Mouse (Mus musculus) C2C12 (cell line): Measurements from ENCODE around the gene Tnip3. TPM values are rescaled to one million over a fixed set of nuclear protein-coding genes. Genes with fewer than 3 reads are reported as not detected.

Experiments
- H3K27me3 ChIP-seq: one replicate; pipeline ENCODE4 v1.6.1; 2011; ENCODE audit not compliant: control insufficient read depth, insufficient read depth, insufficient read length
- H3K36me3 ChIP-seq: one replicate; pipeline ENCODE4 v1.6.1; 2011; ENCODE audit not compliant: control insufficient read depth, insufficient read depth
- H3K4me3 ChIP-seq: one replicate; pipeline ENCODE4 v1.5.1; 2011; ENCODE audit warnings: mild to moderate bottlenecking, control low read depth; ENCODE audit not compliant: poor library complexity, insufficient read depth, severe bottlenecking
- H3K79me2 ChIP-seq: one replicate; pipeline ENCODE4 v1.6.1; 2011; ENCODE audit not compliant: control insufficient read depth, insufficient read depth
- H3K79me3 ChIP-seq: one replicate; pipeline ENCODE4 v1.6.1; 2011; ENCODE audit warnings: low read depth, control low read depth
- H3ac ChIP-seq: one replicate; pipeline ENCODE3; 2011; ENCODE audit warnings: low read depth; ENCODE audit not compliant: control insufficient read depth, insufficient read length
- CEBPB ChIP-seq: IDR thresholded peaks from one replicate; pipeline ENCODE4 v1.6.1; 2011; ENCODE audit warnings: low read depth, mild to moderate bottlenecking, control low read depth, moderate library complexity
- CTCF ChIP-seq: IDR thresholded peaks from one replicate; pipeline ENCODE4 v1.5.1; 2011; ENCODE audit not compliant: control insufficient read depth, insufficient read depth, insufficient read length
- FOSL1 ChIP-seq: IDR thresholded peaks from one replicate; pipeline ENCODE4 v1.8.0; 2011; ENCODE audit warnings: mild to moderate bottlenecking, low read length; ENCODE audit not compliant: poor library complexity, insufficient read depth, severe bottlenecking
- MAX ChIP-seq: IDR thresholded peaks from one replicate; pipeline ENCODE4 v1.6.1; 2011; ENCODE audit warnings: mild to moderate bottlenecking, control low read depth
- MYOD1 ChIP-seq: IDR thresholded peaks from one replicate; pipeline ENCODE4 v1.6.1; 2011; ENCODE audit warnings: low read depth; ENCODE audit not compliant: control insufficient read depth, insufficient read length
- MYOG ChIP-seq: IDR thresholded peaks from one replicate; pipeline ENCODE4 v1.6.1; 2011; ENCODE audit not compliant: control insufficient read depth, insufficient read length; ENCODE audit errors: extremely low read depth
- USF1 ChIP-seq: IDR thresholded peaks from one replicate; pipeline ENCODE4 v1.6.1; 2011; ENCODE audit warnings: low read depth, mild to moderate bottlenecking, control low read depth, moderate library complexity
- polyA plus RNA-seq: library from polyadenylated mRNA; unstranded; fragments of >200 nt; fragmentation: generic; extraction: Trizol; gene quantifications from one replicate; pipeline ENCODE4 v1.2.1, GENCODE M21; 2012; ENCODE audit warnings: missing spikeins

The Tnip3 gene
- polyA plus RNA-seq, 1 experiment = not detected

DNA sequence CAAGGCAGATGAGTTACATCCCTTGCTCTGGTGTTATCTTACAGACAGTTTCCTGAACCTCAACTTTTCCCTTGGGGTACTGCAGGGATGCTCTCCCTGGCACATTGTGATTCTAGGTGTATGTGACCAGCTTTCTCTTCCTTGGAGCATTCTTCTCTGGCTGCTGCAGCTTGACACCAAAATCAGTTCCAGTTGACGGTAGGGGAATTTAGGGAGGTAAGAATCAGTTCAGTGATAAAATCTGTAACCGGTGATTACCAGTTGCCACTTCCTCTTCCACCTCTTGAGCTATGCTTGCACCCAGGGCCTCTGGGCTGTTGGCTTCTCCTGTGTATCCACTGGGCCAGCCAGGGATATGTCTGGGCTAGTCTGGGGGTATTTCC is 39.5 kb downstream of the Tnip3 start:
- Histone ChIP-seq H3K36me3 (no peaks in the 10 kb centered on the region), H3K4me3 (no peak overlapping the region), H3ac (no peak overlapping the region), H3K27me3 (no peaks in the 10 kb centered on the region), H3K79me3 (no peaks in the 10 kb centered on the region), H3K79me2 (no peaks in the 10 kb centered on the region)
- no peak for TF ChIP-seq MAX
- TF ChIP-seq MYOG = no peak
- TF ChIP-seq USF1 = no peak
- TF ChIP-seq CTCF = no peak
- no peak for TF ChIP-seq CEBPB
- TF ChIP-seq MYOD1 = no peak
- TF ChIP-seq FOSL1 = no peak

DNA sequence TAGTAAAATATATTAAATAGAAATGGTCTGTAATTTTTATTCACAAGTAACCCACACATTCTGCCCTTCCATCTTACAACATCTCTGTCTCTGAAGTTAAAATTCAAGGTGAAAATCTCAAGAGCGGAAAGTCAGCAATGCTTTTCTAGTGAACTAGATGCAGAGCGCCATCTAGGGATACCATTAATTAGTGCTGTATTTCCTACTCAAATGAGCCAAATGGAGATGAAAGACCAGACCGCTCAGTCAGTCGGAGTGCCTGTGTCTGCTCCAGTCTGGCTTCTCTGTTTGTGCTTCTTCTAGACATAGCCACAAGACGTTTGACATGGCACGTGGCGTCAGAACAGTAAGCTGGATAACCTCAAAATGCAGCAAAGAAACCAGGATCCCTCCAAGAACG is 44.6 kb downstream of the Tnip3 start:
- no peaks in the 10 kb centered on the region for H3K79me2 ChIP-seq
- H3ac ChIP-seq = no peak overlapping the region
- TF ChIP-seq FOSL1 = no peak
- TF ChIP-seq MYOD1 = no peak
- TF ChIP-seq CEBPB = no peak
- TF ChIP-seq USF1 = no peak
- no peak for TF ChIP-seq MAX
- no peaks in the 10 kb centered on the region for H3K79me3 ChIP-seq
- no peak overlapping the region for H3K4me3 ChIP-seq
- no peaks in the 10 kb centered on the region for H3K36me3 ChIP-seq
- H3K27me3 ChIP-seq = no peaks in the 10 kb centered on the region

DNA sequence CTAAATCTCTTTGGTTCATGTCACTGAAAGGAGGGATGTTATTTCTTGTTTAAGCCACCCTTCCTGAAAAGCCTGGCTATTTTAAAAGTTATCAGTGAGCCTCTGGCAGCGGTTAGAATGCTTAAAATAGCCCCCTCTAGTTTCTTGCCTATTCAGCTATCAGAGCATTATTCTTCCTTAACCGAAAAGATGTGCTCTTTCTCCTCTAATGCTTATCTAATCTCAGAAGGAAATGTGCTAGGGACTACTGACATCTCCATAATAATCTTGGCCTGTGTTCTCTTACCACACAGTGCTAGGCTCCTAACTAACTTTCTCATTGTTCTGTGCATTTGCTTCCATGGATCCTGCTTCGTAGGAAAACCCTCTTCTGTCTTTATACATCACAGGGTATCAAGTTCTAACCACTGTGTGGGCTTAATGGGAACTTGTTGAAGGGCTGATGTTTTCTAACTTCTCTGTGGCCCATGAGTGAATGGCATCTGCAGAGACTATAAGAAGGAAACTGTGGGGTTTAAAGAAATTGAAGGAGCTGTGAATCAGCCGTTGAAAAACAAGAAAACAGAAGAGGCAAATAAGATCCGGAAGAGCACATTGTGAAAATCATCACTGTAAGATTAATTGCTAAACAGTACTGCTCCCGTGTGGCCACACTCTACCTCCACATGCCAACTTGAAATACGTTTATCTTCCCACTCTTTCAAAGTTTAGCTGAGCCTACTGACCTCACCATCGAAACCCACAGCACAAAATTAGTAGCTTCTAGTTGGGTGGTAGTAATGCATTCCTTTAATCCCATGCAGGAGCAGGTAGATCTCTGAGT is 53.2 kb downstream of the Tnip3 start:
- no peak for TF ChIP-seq FOSL1
- no peak for TF ChIP-seq USF1
- TF ChIP-seq MAX = no peak
- TF ChIP-seq MYOD1 = no peak
- TF ChIP-seq CTCF = no peak
- no peak for TF ChIP-seq CEBPB
- TF ChIP-seq MYOG = no peak
- Histone ChIP-seq H3K79me3 (no peaks in the 10 kb centered on the region), H3K4me3 (no peak overlapping the region), H3ac (no peak overlapping the region), H3K79me2 (no peaks in the 10 kb centered on the region), H3K36me3 (no peaks in the 10 kb centered on the region), H3K27me3 (no peaks in the 10 kb centered on the region)

DNA sequence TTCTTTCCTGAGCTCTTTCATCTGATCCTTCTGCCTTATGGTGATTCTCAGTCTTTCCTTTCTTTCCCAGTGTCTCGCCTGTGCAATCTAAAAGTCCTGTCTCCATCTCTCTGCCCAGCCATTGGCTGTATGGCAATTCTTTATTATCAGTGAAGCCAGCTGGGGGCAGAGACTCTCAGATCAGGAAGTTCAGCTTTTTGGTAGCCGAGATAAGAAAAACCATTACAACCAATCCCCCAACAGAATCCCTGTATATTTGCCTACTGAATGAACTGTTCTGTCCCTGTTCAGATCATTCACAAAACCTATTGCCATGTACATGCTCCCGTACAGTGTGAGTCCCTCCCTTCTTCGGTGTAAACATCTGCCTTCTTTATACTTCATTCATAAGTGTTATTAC is 57.9 kb downstream of the Tnip3 start:
- Histone ChIP-seq H3K4me3 (no peak overlapping the region), H3K79me2 (no peaks in the 10 kb centered on the region), H3K36me3 (no peaks in the 10 kb centered on the region), H3K27me3 (no peaks in the 10 kb centered on the region), H3ac (no peak overlapping the region), H3K79me3 (no peaks in the 10 kb centered on the region)
- TF ChIP-seq MYOG = no peak
- TF ChIP-seq CEBPB = no peak

DNA sequence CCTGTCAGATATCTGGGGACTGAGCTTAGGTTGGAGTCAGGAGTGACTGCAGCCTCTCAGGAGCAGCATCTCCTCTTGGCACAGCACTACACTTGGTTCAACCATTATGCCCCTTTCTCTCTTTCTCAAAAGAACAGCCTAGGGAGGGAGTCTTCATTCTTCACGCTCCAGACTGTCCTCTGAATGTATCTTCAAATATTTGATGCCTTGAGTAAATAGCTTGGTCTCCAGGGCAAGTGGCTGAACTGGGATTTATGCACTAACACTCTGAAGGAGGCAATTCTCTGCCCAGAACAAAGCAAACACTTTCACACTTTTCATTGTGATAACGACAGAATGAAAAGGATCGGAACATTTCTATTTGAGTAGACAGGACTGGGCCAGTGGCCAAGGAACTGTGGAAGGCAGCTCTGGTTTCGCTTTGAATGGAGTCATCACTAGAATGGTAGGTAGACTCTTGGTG is 59.8 kb downstream of the Tnip3 start:
- Histone ChIP-seq H3K27me3 (no peaks in the 10 kb centered on the region), H3ac (no peak overlapping the region), H3K36me3 (no peaks in the 10 kb centered on the region), H3K79me2 (no peaks in the 10 kb centered on the region), H3K79me3 (no peaks in the 10 kb centered on the region), H3K4me3 (no peak overlapping the region)
- no peak for TF ChIP-seq MYOG
- TF ChIP-seq USF1 = no peak
- TF ChIP-seq CTCF = no peak
- TF ChIP-seq MAX = no peak
- TF ChIP-seq CEBPB = no peak
- TF ChIP-seq FOSL1 = no peak
- TF ChIP-seq MYOD1 = no peak
